Mouse (Mus musculus) neural tube, embryonic 13.5 days (tissue): ENCODE data around the gene Apex2. TPM values are rescaled to one million over a fixed set of nuclear protein-coding genes. Genes with fewer than 3 reads are reported as not detected.

Source experiments
- ATAC-seq: fragments of 200-750 bp; cut with Nextera tagmentation; 2 replicates; pipeline ENCODE4 v1.8.0; 2017; ENCODE audit warnings: low read depth, mild to moderate bottlenecking, moderate TSS enrichment, moderate library complexity
- H3K27ac ChIP-seq: fragments of 300-500 bp; sonication (generic); replicated peaks from 2 replicates; pipeline ENCODE4 v1.5.1; 2015; ENCODE audit warnings: moderate library complexity, mild to moderate bottlenecking, inconsistent platforms
- H3K27me3 ChIP-seq: fragments of 300-500 bp; sonication (generic); 2 replicates; pipeline ENCODE4 v1.6.1; 2015; ENCODE audit warnings: mild to moderate bottlenecking, inconsistent platforms
- H3K36me3 ChIP-seq: fragments of 300-500 bp; sonication (generic); 2 replicates; pipeline ENCODE4 v1.6.1; 2015; ENCODE audit warnings: mild to moderate bottlenecking, inconsistent platforms
- H3K4me1 ChIP-seq: fragments of 300-500 bp; sonication (generic); replicated peaks from 2 replicates; pipeline ENCODE4 v1.6.1; 2015; ENCODE audit warnings: inconsistent platforms
- H3K4me2 ChIP-seq: fragments of 300-500 bp; sonication (generic); 2 replicates; pipeline ENCODE4 v1.6.1; 2015; ENCODE audit warnings: inconsistent platforms, mild to moderate bottlenecking, moderate library complexity
- H3K4me3 ChIP-seq: fragments of 300-500 bp; sonication (generic); 2 replicates; pipeline ENCODE4 v1.5.1; 2015; ENCODE audit warnings: mild to moderate bottlenecking, inconsistent platforms
- H3K9ac ChIP-seq: fragments of 300-500 bp; sonication (generic); 2 replicates; pipeline ENCODE4 v1.6.1; 2015; ENCODE audit warnings: moderate library complexity, mild to moderate bottlenecking, inconsistent platforms
- H3K9me3 ChIP-seq: fragments of 300-500 bp; sonication (generic); 2 replicates; pipeline ENCODE4 v1.6.1; 2016; ENCODE audit warnings: inconsistent platforms
- WGBS: fragments of 180-500 bp; shearing (Covaris S2); methylation state at CpG from one replicate; pipeline ENCODE4 v1.1.7; 2015; 5-methylcytosine and 5-hydroxymethylcytosine counted together
- polyA plus RNA-seq: library from polyadenylated mRNA; unstranded; fragments of >200 nt; fragmentation: Nextera tagmentation; extraction: Ambion mirVana; gene quantifications from 2 replicates; pipeline ENCODE4 v1.2.1, GENCODE M21; 2015

Apex2 gene
- 17.7 and 18.2 TPM in 2 replicates for polyA plus RNA-seq

- ATAC-seq: no peak
- H3K27me3 ChIP-seq: peaks cover 4% of the 10 kb centered on the region; the same call in 1 of the 2 replicates
- H3K36me3 ChIP-seq: peaks cover 12% of the 10 kb centered on the region
- 0 out of 2 replicates have a peak, but pooled peaks cover 8% of the 10 kb centered on the region for H3K4me1 ChIP-seq
- no peaks in the 10 kb centered on the region for H3K9me3 ChIP-seq
- 75% methylated on average over 5 of the region's 5 CpGs for WGBS
- peak within 1 kb of the TSS; percentile 59 for H3K4me2 ChIP-seq
- peak within 1 kb of the TSS; percentile 51 for H3K4me3 ChIP-seq
- H3K27ac ChIP-seq: no peak within 1 kb of the TSS
- no peak within 1 kb of the TSS for H3K9ac ChIP-seq
Observed at GRCm38 (mm10) chrX:150589696-150590095, at the start of gene Apex2. Apex2 (minus strand) TSS chrX:150589868.

GRCm38 (mm10) chrX:150636421-150636820, 46.8 kb upstream of the Apex2 start:
- ATAC-seq: no peak
- H3K9me3 ChIP-seq: no peaks in the 10 kb centered on the region
- H3K4me3 ChIP-seq: no peak overlapping the region
- no peaks in the 10 kb centered on the region for H3K27me3 ChIP-seq
- H3K4me2 ChIP-seq: no peak overlapping the region
- H3K36me3 ChIP-seq: no peaks in the 10 kb centered on the region
- H3K9ac ChIP-seq: no peak overlapping the region
- no peak overlapping the region for H3K27ac ChIP-seq
- no peaks in the 10 kb centered on the region for H3K4me1 ChIP-seq
- 71% methylated on average over 1 of the region's 1 CpGs for WGBS

- H3K36me3 ChIP-seq: no peaks in the 10 kb centered on the region
- no peak overlapping the region for H3K4me3 ChIP-seq
- no peak overlapping the region for H3K27ac ChIP-seq
- H3K4me1 ChIP-seq: no peaks in the 10 kb centered on the region
- no peak overlapping the region for H3K9ac ChIP-seq
- H3K9me3 ChIP-seq: no peaks in the 10 kb centered on the region
- ATAC-seq: no peak
- no peak overlapping the region for H3K4me2 ChIP-seq
- WGBS: 83% methylated on average over 2 of the region's 2 CpGs
- H3K27me3 ChIP-seq: peaks cover 3% of the 10 kb centered on the region; the same call in 1 of the 2 replicates
Observed at GRCm38 (mm10) chrX:150598882-150599281, 9.2 kb upstream of the Apex2 start.

GRCm38 (mm10) chrX:150595016-150595760, 5.5 kb upstream of the Apex2 start:
- no peaks in the 10 kb centered on the region for H3K36me3 ChIP-seq
- H3K27ac ChIP-seq: no peak overlapping the region
- no peak overlapping the region for H3K4me2 ChIP-seq
- ATAC-seq: no peak
- 85% methylated on average over 9 of the region's 9 CpGs for WGBS
- H3K27me3 ChIP-seq: peaks cover 4% of the 10 kb centered on the region; the same call in 1 of the 2 replicates
- no peaks in the 10 kb centered on the region for H3K4me1 ChIP-seq
- no peaks in the 10 kb centered on the region for H3K9me3 ChIP-seq
- H3K4me3 ChIP-seq: no peak overlapping the region
- no peak overlapping the region for H3K9ac ChIP-seq

- WGBS: 89% methylated on average over 3 of the region's 3 CpGs
- Histone ChIP-seq H3K4me1 (no peaks in the 10 kb centered on the region), H3K9me3 (no peaks in the 10 kb centered on the region), H3K4me2 (no peak overlapping the region), H3K4me3 (no peak overlapping the region), H3K36me3 (no peaks in the 10 kb centered on the region), H3K27ac (no peak overlapping the region), H3K27me3 (peaks cover 4% of the 10 kb centered on the region; the same call in 1 of the 2 replicates), H3K9ac (no peak overlapping the region)
- no peak for ATAC-seq
Observed at GRCm38 (mm10) chrX:150594176-150594575, 4.5 kb upstream of the Apex2 start.

GRCm38 (mm10) chrX:150593266-150594035, 3.8 kb upstream of the Apex2 start:
- no peaks in the 10 kb centered on the region for H3K9me3 ChIP-seq
- 79% methylated on average over 12 of the region's 12 CpGs for WGBS
- H3K4me3 ChIP-seq: no peak overlapping the region
- no peak overlapping the region for H3K27ac ChIP-seq
- no peak overlapping the region for H3K9ac ChIP-seq
- H3K27me3 ChIP-seq: peaks cover 4% of the 10 kb centered on the region; the same call in 1 of the 2 replicates
- no peak overlapping the region for H3K4me2 ChIP-seq
- ATAC-seq: no peak
- H3K4me1 ChIP-seq: no peaks in the 10 kb centered on the region
- no peaks in the 10 kb centered on the region for H3K36me3 ChIP-seq

- peak within 1 kb of the TSS; percentile 51 for H3K4me3 ChIP-seq
- H3K36me3 ChIP-seq: peaks cover 18% of the 10 kb centered on the region
- peak within 1 kb of the TSS; percentile 76 for H3K9ac ChIP-seq
- peak; percentile 96 for ATAC-seq
- 19% methylated on average over 35 of the region's 35 CpGs for WGBS
- no peaks in the 10 kb centered on the region for H3K9me3 ChIP-seq
- H3K27me3 ChIP-seq: peaks cover 4% of the 10 kb centered on the region; the same call in 1 of the 2 replicates
- H3K4me2 ChIP-seq: peak within 1 kb of the TSS; percentile 59
- peak within 1 kb of the TSS; percentile 83 for H3K27ac ChIP-seq
- 0 out of 2 replicates have a peak, but pooled peaks cover 8% of the 10 kb centered on the region for H3K4me1 ChIP-seq
Observed at GRCm38 (mm10) chrX:150588023-150588764, 1.5 kb downstream of the Apex2 start, which contains the start of gene Pfkfb1. Pfkfb1 (plus strand) TSS chrX:150588229.

GRCm38 (mm10) chrX:150585116-150585515, 4.6 kb downstream of the Apex2 start:
- no peak for ATAC-seq
- WGBS: 94% methylated on average over 8 of the region's 8 CpGs

GRCm38 (mm10) chrX:150581921-150582320, 7.7 kb downstream of the Apex2 start:
- H3K9ac ChIP-seq: no peak overlapping the region
- peaks cover 31% of the 10 kb centered on the region for H3K36me3 ChIP-seq
- H3K4me1 ChIP-seq: 0 out of 2 replicates have a peak, but pooled peaks cover 4% of the 10 kb centered on the region
- no peak for ATAC-seq
- H3K27me3 ChIP-seq: no peaks in the 10 kb centered on the region
- H3K9me3 ChIP-seq: no peaks in the 10 kb centered on the region
- no peak overlapping the region for H3K27ac ChIP-seq
- H3K4me3 ChIP-seq: no peak overlapping the region
- no peak overlapping the region for H3K4me2 ChIP-seq

More at GRCm38 (mm10) chrX:150585116-150585515, 4.6 kb downstream of the Apex2 start:
- no peak overlapping the region for H3K4me2 ChIP-seq
- 0 out of 2 replicates have a peak, but pooled peaks cover 8% of the 10 kb centered on the region for H3K4me1 ChIP-seq
- no peaks in the 10 kb centered on the region for H3K9me3 ChIP-seq
- no peak overlapping the region for H3K27ac ChIP-seq
- no peak overlapping the region for H3K9ac ChIP-seq
- no peak overlapping the region for H3K4me3 ChIP-seq
- H3K27me3 ChIP-seq: no peaks in the 10 kb centered on the region
- peaks cover 31% of the 10 kb centered on the region for H3K36me3 ChIP-seq

GRCm38 (mm10) chrX:150564644-150565357, 24.9 kb downstream of the Apex2 start:
- H3K9ac ChIP-seq: no peak overlapping the region
- H3K4me2 ChIP-seq: no peak overlapping the region
- ATAC-seq: no peak
- H3K27me3 ChIP-seq: peaks cover 20% of the 10 kb centered on the region; the same call in 1 of the 2 replicates
- H3K4me3 ChIP-seq: no peak overlapping the region
- no peaks in the 10 kb centered on the region for H3K36me3 ChIP-seq
- H3K27ac ChIP-seq: no peak overlapping the region
- H3K9me3 ChIP-seq: no peaks in the 10 kb centered on the region
- no peaks in the 10 kb centered on the region for H3K4me1 ChIP-seq
- WGBS: 93% methylated on average over 12 of the region's 12 CpGs

GRCm38 (mm10) chrX:150554032-150554431, 35.6 kb downstream of the Apex2 start:
- H3K9me3 ChIP-seq: no peaks in the 10 kb centered on the region
- WGBS: 86% methylated on average over 3 of the region's 3 CpGs
- no peak overlapping the region for H3K9ac ChIP-seq
- no peak for ATAC-seq
- H3K4me3 ChIP-seq: no peak overlapping the region
- H3K27me3 ChIP-seq: peaks cover 8% of the 10 kb centered on the region; the same call in 1 of the 2 replicates
- no peaks in the 10 kb centered on the region for H3K4me1 ChIP-seq
- no peak overlapping the region for H3K27ac ChIP-seq
- no peak overlapping the region for H3K4me2 ChIP-seq
- H3K36me3 ChIP-seq: no peaks in the 10 kb centered on the region
